ENCODE assay signal across 15 mouse cellular contexts in the genomic region with DNA sequence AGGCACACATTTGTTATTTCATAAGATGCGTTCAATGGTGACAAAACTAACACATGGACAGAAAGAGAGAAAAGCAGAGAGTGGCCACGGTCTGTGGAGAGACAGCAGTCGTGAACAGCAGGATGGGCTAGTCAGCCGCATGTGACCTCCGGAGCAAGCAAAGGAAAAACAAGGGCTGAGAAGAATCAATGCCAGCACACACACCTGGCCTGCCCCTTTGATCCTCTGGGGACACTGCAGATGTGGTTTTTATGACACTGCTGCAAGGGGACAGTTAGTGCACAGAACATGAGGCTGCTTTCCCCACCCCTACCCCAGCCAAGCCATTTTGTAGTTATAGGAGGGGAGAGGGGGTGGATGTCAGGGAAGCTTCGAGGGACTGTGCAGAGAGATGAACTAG.
"Had no signal": no experiment of that assay in that cellular context is flagged by ENCODE, and none has a peak within 500 bp of the region (broad histone marks: within the 10 kb centered on the region; RNA-seq: fewer than 3 reads in every experiment).

No protein-coding gene starts in this region.

- H3K4me1 ChIP-seq: midbrain, embryonic 15.5 days; neural tube, embryonic 12.5 days had no signal

- H3K4me2 ChIP-seq: lung, embryonic 15.5 days; midbrain, embryonic 11.5 days; midbrain, embryonic 13.5 days; midbrain, embryonic 15.5 days; neural tube, embryonic 12.5 days had no signal

- H3K9ac ChIP-seq: liver, embryonic 14.5 days; lung, embryonic 15.5 days; midbrain, embryonic 13.5 days; midbrain, embryonic 15.5 days; neural tube, embryonic 12.5 days had no signal

- H3K27me3 ChIP-seq: lung, embryonic 15.5 days; midbrain, embryonic 13.5 days; midbrain, embryonic 15.5 days; neural tube, embryonic 12.5 days had no signal

- H3K27ac ChIP-seq: liver, embryonic 14.5 days; lung, embryonic 15.5 days; macrophage; midbrain, embryonic 13.5 days; midbrain, embryonic 15.5 days; neural tube, embryonic 12.5 days had no signal

- H3K9me3 ChIP-seq: lung, embryonic 15.5 days; megakaryocyte, embryonic 14.5 days; midbrain, embryonic 13.5 days; midbrain, embryonic 15.5 days; neural tube, embryonic 12.5 days had no signal

- H3K4me3 ChIP-seq: lung, embryonic 15.5 days; megakaryocyte, embryonic 14.5 days; midbrain, embryonic 13.5 days; midbrain, embryonic 15.5 days; neural tube, embryonic 12.5 days had no signal

- DNase-seq: lung, adult 2 months; lung, postnatal 14 days; lung, postnatal 36 days; right cerebral cortex, postnatal 14 days; thymus, adult 18-20 months; thymus, postnatal 25 days had no signal

- H3K36me3 ChIP-seq: lung, embryonic 15.5 days; midbrain, embryonic 13.5 days; midbrain, embryonic 15.5 days; neural tube, embryonic 12.5 days had no signal

- ATAC-seq: lung, postnatal 0 days; midbrain, embryonic 13.5 days; midbrain, embryonic 15.5 days had no signal
